In genomic region chr10:20722651-20723520, GRCm38 (mm10) we compare ENCODE assay signal across 8 mouse cellular contexts. TPM values are rescaled to one million over a fixed set of nuclear protein-coding genes. Genes with fewer than 3 reads are reported as not detected.
DNase-seq lines count a peak whose midpoint lies in the region; ATAC-seq lines count a peak whose summit lies in the region.

No protein-coding gene starts in this region.

- no peak overlapping the region for H3K4me3 ChIP-seq in neural tube, embryonic 11.5 days (ENCODE audit: low read depth, low read length)
- peak overlapping the region; percentile 49 for H3K4me3 ChIP-seq in heart, embryonic 12.5 days
- H3K4me3 ChIP-seq in kidney, embryonic 15.5 days (replicated peaks) = peak overlapping the region; percentile 42
- H3K4me3 ChIP-seq in midbrain, embryonic 15.5 days = peak overlapping the region; percentile 18

- no peak overlapping the region for H3K27ac ChIP-seq in neural tube, embryonic 11.5 days (ENCODE audit: low read depth, low read length)
- H3K27ac ChIP-seq in heart, embryonic 12.5 days (ENCODE audit: poor library complexity, severe bottlenecking) = peak overlapping the region; percentile 76
- H3K27ac ChIP-seq in kidney, embryonic 15.5 days = peak overlapping the region; percentile 70
- H3K27ac ChIP-seq in midbrain, embryonic 15.5 days = peak overlapping the region; percentile 64

- H3K36me3 ChIP-seq in neural tube, embryonic 11.5 days (ENCODE audit: control insufficient read depth, insufficient read depth, low read length) = no peaks in the 10 kb centered on the region
- H3K36me3 ChIP-seq in heart, embryonic 12.5 days = peaks cover 3% of the 10 kb centered on the region; the same call in 1 of the 2 replicates
- H3K36me3 ChIP-seq in kidney, embryonic 15.5 days = no peaks in the 10 kb centered on the region
- H3K36me3 ChIP-seq in midbrain, embryonic 15.5 days (replicated peaks) = no peaks in the 10 kb centered on the region

- no peaks in the 10 kb centered on the region for H3K27me3 ChIP-seq in neural tube, embryonic 11.5 days (ENCODE audit: control insufficient read depth, insufficient read depth, low read length)
- H3K27me3 ChIP-seq in heart, embryonic 12.5 days (replicated peaks) = no peaks in the 10 kb centered on the region
- H3K27me3 ChIP-seq in kidney, embryonic 15.5 days = no peaks in the 10 kb centered on the region
- H3K27me3 ChIP-seq in midbrain, embryonic 15.5 days (replicated peaks) = no peaks in the 10 kb centered on the region

- peak overlapping the region; percentile 17; the same call in 1 of the 2 replicates for H3K4me2 ChIP-seq in neural tube, embryonic 11.5 days (ENCODE audit: low read depth)
- peak overlapping the region; percentile 58 for H3K4me2 ChIP-seq in heart, embryonic 12.5 days
- H3K4me2 ChIP-seq in kidney, embryonic 15.5 days = peak overlapping the region; percentile 60
- H3K4me2 ChIP-seq in midbrain, embryonic 15.5 days = peak overlapping the region; percentile 57

- H3K9me3 ChIP-seq in neural tube, embryonic 11.5 days (ENCODE audit: control insufficient read depth, low read length) = no peaks in the 10 kb centered on the region
- H3K9me3 ChIP-seq in heart, embryonic 12.5 days (replicated peaks) = no peaks in the 10 kb centered on the region
- no peaks in the 10 kb centered on the region for H3K9me3 ChIP-seq in kidney, embryonic 15.5 days (replicated peaks)
- no peaks in the 10 kb centered on the region for H3K9me3 ChIP-seq in midbrain, embryonic 15.5 days

- H3K4me1 ChIP-seq in neural tube, embryonic 11.5 days (ENCODE audit: control insufficient read depth, insufficient read depth, low read length) = peaks cover 5% of the 10 kb centered on the region; the same call in 1 of the 2 replicates
- H3K4me1 ChIP-seq in heart, embryonic 12.5 days (replicated peaks) = peaks cover 28% of the 10 kb centered on the region
- peaks cover 28% of the 10 kb centered on the region for H3K4me1 ChIP-seq in kidney, embryonic 15.5 days
- peaks cover 28% of the 10 kb centered on the region for H3K4me1 ChIP-seq in midbrain, embryonic 15.5 days

- 34% methylated on average over 9 of the region's 9 CpGs for WGBS in neural tube, embryonic 11.5 days
- WGBS in heart, embryonic 12.5 days = 40% methylated on average over 9 of the region's 9 CpGs
- WGBS in kidney, embryonic 15.5 days = 33% methylated on average over 9 of the region's 9 CpGs
- WGBS in midbrain, embryonic 15.5 days = 29% methylated on average over 9 of the region's 9 CpGs

- no peak overlapping the region for H3K9ac ChIP-seq in neural tube, embryonic 11.5 days (ENCODE audit: low read length)
- peak overlapping the region; percentile 62; the same call in 1 of the 2 replicates for H3K9ac ChIP-seq in heart, embryonic 12.5 days
- H3K9ac ChIP-seq in kidney, embryonic 15.5 days = no peak overlapping the region
- H3K9ac ChIP-seq in midbrain, embryonic 15.5 days = 0 out of 2 replicates have a peak overlapping the region, but pooled peaks have one; percentile 15

- peak; percentile 29 for DNase-seq in neural tube, embryonic 11.5 days (ENCODE audit: low spot score)
- no peak for DNase-seq in neural tube, embryonic 10.5 days (ENCODE audit: extremely low spot score, low spot score)
- no peak for DNase-seq in cerebellum, adult 9-10 months
- DNase-seq in spleen, postnatal 36 days (ENCODE audit: low spot score in 2 of 2) = no peak
- no peak for DNase-seq in cerebellum, postnatal 25 days

- 0 out of 2 replicates have a peak, but pooled peaks have one; percentile 13 for ATAC-seq in neural tube, embryonic 11.5 days (ENCODE audit: insufficient read depth, low FRiP score, low TSS enrichment)
- peak; percentile 38; the same call in 1 of the 2 replicates for ATAC-seq in heart, embryonic 12.5 days (ENCODE audit: insufficient number of reproducible peaks, low FRiP score)
- ATAC-seq in kidney, embryonic 15.5 days (replicated peaks; ENCODE audit: low FRiP score) = no peak
- peak; percentile 52 for ATAC-seq in midbrain, embryonic 15.5 days (replicated peaks)

RNA-seq across cellular contexts. Expression of gene Pde7b, which starts 2.0 kb away (rescaled TPM):
- 1.3 and 1.5 TPM in 2 replicates for polyA plus RNA-seq in neural tube, embryonic 11.5 days (2014; fragmentation: Nextera tagmentation; extraction: Ambion mirVana)
- 16.2 and 16.3 TPM in 2 replicates for polyA plus RNA-seq in heart, embryonic 12.5 days (2016; fragmentation: Nextera tagmentation; extraction: Ambion mirVana)
- polyA plus RNA-seq in kidney, embryonic 15.5 days (2015; fragmentation: Nextera tagmentation; extraction: Ambion mirVana) = 4.3 and 5.3 TPM in 2 replicates
- polyA plus RNA-seq in midbrain, embryonic 15.5 days (2015; fragmentation: Nextera tagmentation; extraction: Ambion mirVana) = 3.1 and 3.2 TPM in 2 replicates

Comparison
In these comparisons a context has a peak if more than half of its experiments do, and no peak if none do; other contexts are left out.
1. H3K9ac ChIP-seq: peak in heart, embryonic 12.5 days (single experiment) and midbrain, embryonic 15.5 days (single experiment); none in neural tube, embryonic 11.5 days (single experiment) and kidney, embryonic 15.5 days (single experiment).
2. Peak in every context shown above with its lines, with median percentiles within 50 percentile points of each other: H3K4me2 ChIP-seq.